Mouse (Mus musculus) G1E-ER4 (cell line): ENCODE measurements around the gene Caskin1. TPM values are rescaled to one million over a fixed set of nuclear protein-coding genes. Genes with fewer than 3 reads are reported as not detected.

Source experiments
- GATA1 ChIP-seq: IDR thresholded peaks from one replicate; pipeline ENCODE4 v1.8.0; 2012; ENCODE audit warnings: low read length, inconsistent platforms
- polyA plus RNA-seq: library from polyadenylated mRNA; stranded (reverse); fragments of >175 nt; gene quantifications from 2 replicates; pipeline ENCODE4 v1.2.3, GENCODE M21; 2012

Caskin1 gene
- polyA plus RNA-seq, 1 experiment: 0.01 TPM

DNA sequence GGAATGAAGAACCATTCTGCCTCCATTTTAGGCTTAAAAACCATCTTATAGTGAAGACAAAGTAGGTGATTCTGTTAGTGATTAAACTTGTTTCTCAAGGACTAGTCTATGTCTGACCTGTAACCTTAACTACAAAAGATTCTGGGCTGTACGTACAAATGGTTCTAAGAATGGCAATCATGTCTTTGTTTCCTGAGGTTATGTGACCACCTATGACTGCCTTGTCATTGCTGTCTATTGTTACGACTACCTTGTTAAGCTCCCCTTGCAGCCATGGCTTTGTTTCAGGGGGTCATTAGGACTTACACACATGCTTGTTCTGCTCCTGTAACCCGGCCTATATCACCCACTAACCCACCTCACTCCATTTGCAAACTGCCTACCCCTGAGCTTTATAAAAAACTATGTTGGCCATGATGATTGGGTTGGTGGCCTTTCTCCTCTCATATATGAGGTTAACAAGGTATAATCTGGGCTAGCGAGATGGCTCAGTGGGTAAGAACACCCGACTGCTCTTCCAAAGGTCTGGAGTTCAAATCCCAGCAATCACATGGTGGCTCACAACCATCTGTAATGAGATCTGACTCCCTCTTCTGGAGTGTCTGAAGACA lies 19.7 kb upstream of the Caskin1 start:
- no peak for TF ChIP-seq GATA1

GRCm38 (mm10) chr17:24469336-24469909 lies 19.0 kb upstream of the Caskin1 start:
- no peak for TF ChIP-seq GATA1

DNA sequence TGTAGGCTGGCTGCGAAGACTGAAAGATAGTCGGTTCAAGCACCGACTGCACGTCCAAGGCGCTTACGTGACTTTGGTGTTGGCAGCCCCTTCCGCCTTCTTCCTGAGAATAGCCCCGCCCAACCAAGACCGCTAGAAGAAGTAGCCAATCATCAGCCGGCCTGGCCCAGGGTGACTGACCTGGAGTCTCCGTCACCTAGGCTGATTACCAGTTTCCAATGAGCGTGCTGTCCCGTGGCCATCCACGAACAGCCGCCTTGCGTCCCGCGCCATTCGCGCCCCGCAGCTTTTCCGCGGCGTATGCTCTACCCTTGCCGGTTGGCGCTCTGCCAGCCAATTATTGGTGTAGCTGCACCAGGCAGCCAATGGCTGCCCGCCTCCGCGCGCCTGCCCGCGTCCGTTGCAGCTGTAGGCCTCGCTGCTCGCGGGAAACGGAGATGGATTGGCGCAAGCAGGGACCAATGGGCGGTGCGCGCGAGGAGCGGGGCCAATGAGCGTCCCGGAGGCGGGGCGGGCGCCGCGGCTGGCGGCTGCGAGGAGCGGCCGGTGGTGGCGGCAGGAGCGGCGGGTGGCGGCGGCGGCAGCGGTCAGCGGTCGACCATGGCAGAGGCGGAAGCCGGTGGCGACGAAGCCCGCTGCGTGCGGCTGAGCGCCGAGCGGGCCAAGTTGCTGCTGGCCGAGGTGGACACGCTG lies 18.3 kb upstream of the Caskin1 start, which contains the start of the genes E4f1 and Pgp:
E4f1 (minus strand) TSS at position 404 of the 693 bp plus-strand sequence.
Pgp (plus strand) TSS at position 483 of the 693 bp plus-strand sequence.
- TF ChIP-seq GATA1: no peak

GRCm38 (mm10) chr17:24470701-24471527 lies 17.5 kb upstream of the Caskin1 start:
- TF ChIP-seq GATA1: no peak

GRCm38 (mm10) chr17:24472512-24472911 lies 15.9 kb upstream of the Caskin1 start:
- no peak for TF ChIP-seq GATA1

GRCm38 (mm10) chr17:24473612-24474275 lies 14.7 kb upstream of the Caskin1 start, which contains the start of gene Bricd5:
TSS of gene Bricd5 (plus strand) at chr17:24473884.
- no peak for TF ChIP-seq GATA1

DNA sequence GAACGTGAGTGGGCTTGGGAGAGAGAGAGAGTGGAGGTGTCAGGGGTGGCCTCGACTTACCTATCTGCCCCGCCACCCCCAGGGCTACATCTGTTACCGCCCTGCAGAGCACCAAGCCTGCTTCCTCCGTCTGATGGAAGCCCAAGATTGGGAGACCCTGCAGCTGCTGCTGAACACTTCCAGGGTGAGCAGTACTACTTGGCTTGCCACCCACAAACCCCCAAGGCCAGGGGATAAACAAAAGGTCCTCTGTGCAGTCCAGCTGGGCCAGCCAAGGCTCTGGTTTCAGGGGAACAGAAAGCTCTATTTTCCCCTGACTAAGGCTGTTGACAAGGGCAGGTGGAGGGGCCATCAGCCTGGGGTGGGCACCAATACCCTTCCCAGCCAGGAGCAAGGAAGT lies 13.8 kb upstream of the Caskin1 start:
- no peak for TF ChIP-seq GATA1

DNA sequence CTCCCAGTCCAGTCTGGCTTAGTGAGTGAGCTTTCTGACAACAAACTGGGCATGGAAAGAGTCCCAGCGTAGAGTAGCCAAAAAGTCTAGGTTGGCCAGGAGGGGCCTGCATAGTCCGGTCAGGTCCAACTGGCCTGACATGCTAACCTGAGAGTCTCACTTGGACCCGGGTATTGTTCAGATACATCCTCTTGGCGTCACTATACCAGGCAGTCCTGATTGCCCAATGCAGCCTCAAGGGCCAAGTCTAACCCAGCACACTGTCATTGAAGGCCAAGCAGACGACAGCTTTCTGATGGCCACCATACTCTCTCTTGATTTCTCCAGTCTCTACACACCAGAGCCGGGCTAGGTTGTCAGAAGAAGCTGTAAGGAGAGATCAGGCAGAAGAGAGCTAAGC lies 12.8 kb upstream of the Caskin1 start:
- TF ChIP-seq GATA1: no peak

DNA sequence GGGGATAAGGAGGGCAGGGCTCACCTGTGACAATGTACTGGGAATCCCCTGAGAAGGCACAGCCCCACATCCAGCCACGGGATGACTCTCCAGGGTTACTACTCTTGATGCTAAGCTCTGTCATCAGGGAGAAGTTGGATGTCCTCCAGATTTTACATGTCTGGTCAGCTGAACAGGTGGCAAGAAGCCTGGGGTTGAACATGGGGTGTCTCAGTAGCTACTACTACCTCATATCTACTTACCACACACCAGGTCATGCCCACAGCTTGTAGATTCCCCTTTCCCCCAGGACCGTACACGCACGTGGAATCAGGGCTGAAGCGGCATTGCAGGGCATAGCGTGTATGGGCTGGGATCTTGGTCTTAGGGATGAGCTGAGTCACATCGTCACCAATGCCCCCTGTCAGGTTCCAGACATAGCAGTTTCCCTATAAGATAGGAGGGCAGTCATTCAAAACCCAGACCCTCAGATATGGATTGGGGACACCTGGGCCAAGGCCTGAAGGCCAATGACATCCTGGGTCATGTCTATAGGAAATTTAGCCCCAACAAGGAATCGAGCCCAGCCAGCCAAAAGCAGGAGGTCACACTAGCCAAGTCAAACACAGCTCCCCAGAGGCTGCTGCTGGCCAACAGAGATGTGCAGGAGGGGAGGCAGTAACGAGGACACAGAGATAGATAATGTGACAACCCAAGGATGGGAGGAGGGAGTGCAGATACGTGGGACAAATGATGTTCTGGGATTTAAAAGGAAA lies 12.2 kb upstream of the Caskin1 start:
- no peak for TF ChIP-seq GATA1

DNA sequence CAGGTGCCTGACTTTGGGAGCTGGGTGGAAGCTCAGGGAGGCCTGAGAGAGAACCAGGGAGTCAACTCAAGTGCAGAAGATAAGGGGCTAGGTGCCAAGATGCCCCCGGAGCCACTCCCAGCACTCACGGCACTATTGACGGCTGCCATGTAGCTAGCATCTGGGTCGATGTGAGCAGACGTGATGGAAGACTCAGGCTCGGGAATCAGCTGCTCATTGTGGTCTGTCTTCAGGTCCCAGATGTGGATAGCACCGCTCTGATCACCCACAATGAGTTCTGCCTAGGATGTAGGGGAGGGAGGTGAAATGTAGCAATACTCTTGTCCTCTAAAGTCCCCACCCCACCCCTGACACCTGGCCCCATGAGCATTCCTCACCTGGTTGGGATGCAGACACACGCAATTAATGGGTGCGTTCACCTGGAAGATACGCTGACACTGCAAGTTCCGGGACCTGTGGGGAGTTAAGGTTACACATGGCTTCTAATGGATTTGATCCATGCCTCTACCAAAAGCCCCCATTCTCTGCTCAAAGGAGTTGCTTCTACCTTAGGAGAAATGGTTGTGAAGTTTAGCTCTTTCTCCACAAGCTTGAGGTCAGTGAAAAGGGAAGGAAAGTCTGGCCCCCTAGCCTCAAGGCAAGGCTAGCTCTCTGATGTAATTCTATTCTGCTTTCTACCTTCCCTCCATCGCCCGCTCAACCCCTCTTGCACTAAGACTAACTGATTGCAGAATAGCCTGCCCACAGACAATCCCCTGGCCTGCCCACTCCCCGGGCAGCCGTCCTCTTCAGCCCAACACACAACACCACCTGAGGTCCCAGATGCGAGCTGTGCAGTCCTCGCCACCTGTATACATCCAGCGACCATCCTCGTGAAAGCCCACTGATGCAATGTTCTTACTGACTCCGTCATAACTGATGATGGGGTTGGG lies 11.1 kb upstream of the Caskin1 start:
- no peak for TF ChIP-seq GATA1

GRCm38 (mm10) chr17:24477985-24478600 lies 10.3 kb upstream of the Caskin1 start:
- no peak for TF ChIP-seq GATA1

DNA sequence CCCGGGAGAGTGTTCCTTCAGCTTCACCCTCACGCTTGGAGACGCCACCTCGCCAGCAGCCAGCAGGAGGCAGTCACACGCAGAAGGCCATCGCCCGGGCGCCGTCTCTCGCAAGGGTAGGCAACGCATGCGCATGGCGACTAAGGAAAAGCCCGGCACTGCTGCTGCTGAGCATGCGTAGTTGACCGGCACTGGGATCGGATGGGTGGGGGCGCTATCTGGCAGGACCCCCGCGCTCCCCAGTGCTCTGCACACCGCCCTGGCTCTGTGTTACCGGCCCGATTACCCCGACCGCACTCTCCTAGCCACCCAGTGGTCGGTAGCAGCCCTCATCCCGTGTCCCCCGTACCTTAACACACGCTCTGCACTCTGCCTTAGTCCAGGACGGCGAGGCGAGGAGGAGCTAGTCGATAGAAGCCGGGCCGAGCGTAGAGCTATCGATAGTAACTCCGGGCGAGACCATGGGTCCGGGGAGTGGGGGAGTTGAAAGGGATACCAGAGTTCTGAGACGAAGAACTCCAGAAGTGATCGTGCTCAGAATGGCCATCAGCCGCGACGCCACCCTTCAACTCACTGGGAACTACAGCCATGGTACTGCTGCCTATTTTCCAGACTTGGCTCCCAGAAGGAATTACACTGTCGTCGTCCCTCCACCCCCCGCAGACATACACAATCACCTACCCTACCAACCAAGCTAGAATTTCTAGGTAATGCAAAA lies 9.6 kb upstream of the Caskin1 start, which contains the start of gene Mlst8:
Mlst8 (minus strand) TSS at position 416 of the 718 bp plus-strand sequence.
- no peak for TF ChIP-seq GATA1
